Comparison of ENCODE assay signal across 8 mouse cellular contexts in genomic region chr12:111159659-111160428, GRCm38 (mm10). TPM values are rescaled to one million over a fixed set of nuclear protein-coding genes. Genes with fewer than 3 reads are reported as not detected.
DNase-seq lines count a peak whose midpoint lies in the region; ATAC-seq lines count a peak whose summit lies in the region.
"Had no signal": no experiment of that assay in that cellular context is flagged by ENCODE, and none has a peak within 500 bp of the region (broad histone marks: within the 10 kb centered on the region; RNA-seq: fewer than 3 reads in every experiment).

No protein-coding gene starts in this region.

- H3K4me2 ChIP-seq in midbrain, embryonic 11.5 days: no peak overlapping the region
- no peak overlapping the region for H3K4me2 ChIP-seq in neural tube, embryonic 15.5 days
- H3K4me2 ChIP-seq: neural tube, embryonic 12.5 days had no signal

- no peaks in the 10 kb centered on the region for H3K27me3 ChIP-seq in midbrain, embryonic 11.5 days (ENCODE audit: control insufficient read depth, insufficient read depth, low read length)
- no peaks in the 10 kb centered on the region for H3K27me3 ChIP-seq in neural tube, embryonic 15.5 days (replicated peaks)
- H3K27me3 ChIP-seq: neural tube, embryonic 12.5 days had no signal

- H3K27ac ChIP-seq in midbrain, embryonic 11.5 days (ENCODE audit: low read depth, low read length): no peak overlapping the region
- H3K27ac ChIP-seq in neural tube, embryonic 15.5 days (replicated peaks): no peak overlapping the region
- H3K27ac ChIP-seq: neural tube, embryonic 12.5 days had no signal

- WGBS in midbrain, embryonic 11.5 days: 77% methylated on average over 12 of the region's 12 CpGs
- WGBS in neural tube, embryonic 15.5 days: 75% methylated on average over 12 of the region's 12 CpGs

- peak; percentile 96 for DNase-seq in A20 (ENCODE audit: low read depth, low spot score)
- DNase-seq in monocyte, adult 2 months (ENCODE audit: low read depth in 1 of 2, low spot score in 2 of 2): peak; percentile 83 to 92
- DNase-seq in cerebellum, adult 11-12 months: no peak
- no peak for DNase-seq in midbrain, embryonic 11.5 days (ENCODE audit: low spot score, missing footprints)

- no peak overlapping the region for H3K4me3 ChIP-seq in midbrain, embryonic 11.5 days (ENCODE audit: low read depth, low read length)
- no peak overlapping the region for H3K4me3 ChIP-seq in neural tube, embryonic 15.5 days (replicated peaks)
- H3K4me3 ChIP-seq: neural tube, embryonic 12.5 days had no signal

- ATAC-seq in CD4-positive, CD25-positive, alpha-beta regulatory T cell, adult 4 months: peak; percentile 84
- peak; percentile 68 to 72 for ATAC-seq in hematopoietic stem cell, adult 5-6 weeks (replicated peaks in 1 of 2; ENCODE audit: insufficient read depth in 1 of 2, low FRiP score in 2 of 2, low TSS enrichment in 1 of 2, low read depth in 1 of 2, poor library complexity in 2 of 2, severe bottlenecking in 2 of 2)
- ATAC-seq in midbrain, embryonic 11.5 days (ENCODE audit: low FRiP score): no peak
- no peak for ATAC-seq in neural tube, embryonic 15.5 days (ENCODE audit: low FRiP score)

- no peaks in the 10 kb centered on the region for H3K9me3 ChIP-seq in midbrain, embryonic 11.5 days (ENCODE audit: control insufficient read depth, low read length)
- no peaks in the 10 kb centered on the region for H3K9me3 ChIP-seq in neural tube, embryonic 15.5 days (replicated peaks)
- H3K9me3 ChIP-seq: neural tube, embryonic 12.5 days had no signal

- H3K9ac ChIP-seq in midbrain, embryonic 11.5 days (ENCODE audit: low read length): no peak overlapping the region
- no peak overlapping the region for H3K9ac ChIP-seq in neural tube, embryonic 15.5 days (replicated peaks)
- H3K9ac ChIP-seq: neural tube, embryonic 12.5 days had no signal

- H3K4me1 ChIP-seq in midbrain, embryonic 11.5 days (ENCODE audit: control insufficient read depth, insufficient read depth, low read length): peaks cover 18% of the 10 kb centered on the region
- peaks cover 29% of the 10 kb centered on the region for H3K4me1 ChIP-seq in neural tube, embryonic 15.5 days

- no peaks in the 10 kb centered on the region for H3K36me3 ChIP-seq in midbrain, embryonic 11.5 days (ENCODE audit: control insufficient read depth, insufficient read depth, low read length)
- no peaks in the 10 kb centered on the region for H3K36me3 ChIP-seq in neural tube, embryonic 15.5 days
- H3K36me3 ChIP-seq: neural tube, embryonic 12.5 days had no signal

RNA-seq across cellular contexts. Expression of gene Traf3, which starts 6.3 kb away (rescaled TPM):
- 10 to 100 TPM; 14.1 to 15.5 TPM for polyA plus RNA-seq in CD4-positive, CD25-positive, alpha-beta regulatory T cell, adult 4 months (2017; shearing (Covaris generic))
- total RNA-seq in hematopoietic stem cell, adult 5-6 weeks (2017): 18.8 and 22.2 TPM in 2 replicates
- polyA plus RNA-seq in midbrain, embryonic 11.5 days (2014; fragmentation: Nextera tagmentation; extraction: Ambion mirVana): 11.6 and 14.0 TPM in 2 replicates
- 16.9 and 19.0 TPM in 2 replicates for polyA plus RNA-seq in neural tube, embryonic 15.5 days (2015; fragmentation: Nextera tagmentation; extraction: Ambion mirVana)

RNA-seq across cellular contexts. Expression of gene 4930595D18Rik, which starts 24.4 kb away (rescaled TPM):
- polyA plus RNA-seq in CD4-positive, CD25-positive, alpha-beta regulatory T cell, adult 4 months (2017; shearing (Covaris generic)): 1 to 10 TPM in 1 of 2 experiments, not detected in 1; 1.2 TPM
- not detected in 2 replicates for total RNA-seq in hematopoietic stem cell, adult 5-6 weeks (2017)
- not detected in 2 replicates for polyA plus RNA-seq in midbrain, embryonic 11.5 days (2014; fragmentation: Nextera tagmentation; extraction: Ambion mirVana)
- not detected in 2 replicates for polyA plus RNA-seq in neural tube, embryonic 15.5 days (2015; fragmentation: Nextera tagmentation; extraction: Ambion mirVana)
- polyA plus RNA-seq: neural tube, embryonic 12.5 days had no signal

Comparison
In these comparisons a context has a peak if more than half of its experiments do, and no peak if none do; other contexts are left out.
1. DNase-seq: peak in A20 (single experiment) and monocyte, adult 2 months (2 of 2); none in cerebellum, adult 11-12 months (single experiment) and midbrain, embryonic 11.5 days (single experiment).
2. ATAC-seq: peak in CD4-positive, CD25-positive, alpha-beta regulatory T cell, adult 4 months (single experiment) and hematopoietic stem cell, adult 5-6 weeks (2 of 2); none in midbrain, embryonic 11.5 days (single experiment) and neural tube, embryonic 15.5 days (single experiment).